Mouse (Mus musculus): ENCODE results near the gene Ccdc6. TPM values are rescaled to one million over a fixed set of nuclear protein-coding genes. Genes with fewer than 3 reads are reported as not detected.

Ccdc6 gene
- polyA plus RNA-seq, 1 experiment from 2014 or later, result 10.0 TPM

DNA sequence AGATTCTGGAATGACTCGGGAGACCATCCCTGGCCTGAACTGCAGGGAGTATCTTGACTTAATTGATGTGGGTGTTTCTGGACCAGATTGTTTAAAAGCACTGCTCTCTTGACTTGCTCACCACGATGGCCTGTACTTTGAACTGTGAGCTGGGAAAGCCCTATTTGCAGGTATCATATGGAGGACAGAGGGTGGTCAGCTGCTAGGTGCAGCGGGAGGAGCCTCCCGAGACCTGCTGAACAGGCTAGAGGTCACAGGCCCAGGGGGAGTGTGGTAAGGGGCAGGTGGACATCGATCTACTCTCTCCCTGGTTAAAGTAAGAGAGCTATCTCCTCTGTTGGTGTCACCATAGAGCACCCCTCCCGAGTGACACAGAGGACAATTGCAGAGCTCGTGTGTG lies 28.6 kb downstream of the Ccdc6 start:
- 55% methylated on average over 7 of the region's 7 CpGs for WGBS
- no peak for ATAC-seq (ENCODE audit: low FRiP score, low TSS enrichment)
- Histone ChIP-seq H3K27ac (replicated peaks) (no peak overlapping the region), H3K4me1 (replicated peaks; ENCODE audit: control insufficient read depth, insufficient read depth) (peaks cover 5% of the 10 kb centered on the region; the same call in 1 of the 2 replicates), H3K9ac (ENCODE audit: low read length) (no peak overlapping the region), H3K4me3 (ENCODE audit: low read depth, low read length) (no peak overlapping the region), H3K27me3 (ENCODE audit: control insufficient read depth, insufficient read depth, low read length) (no peaks in the 10 kb centered on the region), H3K4me2 (replicated peaks; ENCODE audit: low read depth) (no peak overlapping the region), H3K36me3 (ENCODE audit: control insufficient read depth, insufficient read depth, low read length) (no peaks in the 10 kb centered on the region), H3K9me3 (ENCODE audit: control insufficient read depth, low read length) (no peaks in the 10 kb centered on the region)
- no peak for TF ChIP-seq EP300 (optimal IDR thresholded peaks at IDR 0.05)
- TF ChIP-seq CTCF (IDR thresholded peaks at IDR 0.05; ENCODE audit: low read depth), result no peak
- DNase-seq (ENCODE audit: low spot score), result no peak

DNA sequence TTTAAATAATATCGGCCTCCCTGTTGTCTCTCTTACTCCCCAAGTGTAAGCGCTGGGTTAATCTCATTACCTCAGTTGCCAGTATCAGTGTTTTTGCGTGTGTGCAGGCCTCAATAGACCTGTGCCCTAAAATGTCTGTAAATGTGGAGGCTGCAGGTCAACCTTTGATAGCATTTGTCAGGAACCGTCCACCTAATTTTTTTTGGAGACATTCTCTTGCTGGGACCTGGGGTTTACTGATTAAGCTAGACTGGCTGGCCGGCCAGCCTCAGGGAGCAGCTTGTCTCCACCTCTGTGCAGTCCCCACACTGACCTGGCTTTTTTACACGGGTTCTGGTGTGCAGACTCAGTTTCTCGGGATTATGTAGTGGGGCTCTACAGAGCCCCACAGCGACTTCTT lies 30.4 kb downstream of the Ccdc6 start:
- ATAC-seq (ENCODE audit: low FRiP score, low TSS enrichment) (no peak), DNase-seq (ENCODE audit: low spot score) (no peak)
- TF ChIP-seq EP300 (optimal IDR thresholded peaks at IDR 0.05) (no peak), CTCF (IDR thresholded peaks at IDR 0.05; ENCODE audit: low read depth) (no peak)
- Histone ChIP-seq H3K27ac (replicated peaks) (no peak overlapping the region), H3K4me2 (replicated peaks; ENCODE audit: low read depth) (no peak overlapping the region), H3K9me3 (ENCODE audit: control insufficient read depth, low read length) (no peaks in the 10 kb centered on the region), H3K4me1 (replicated peaks; ENCODE audit: control insufficient read depth, insufficient read depth) (peaks cover 2% of the 10 kb centered on the region; the same call in 1 of the 2 replicates), H3K4me3 (ENCODE audit: low read depth, low read length) (no peak overlapping the region), H3K36me3 (ENCODE audit: control insufficient read depth, insufficient read depth, low read length) (no peaks in the 10 kb centered on the region), H3K9ac (ENCODE audit: low read length) (no peak overlapping the region), H3K27me3 (ENCODE audit: control insufficient read depth, insufficient read depth, low read length) (no peaks in the 10 kb centered on the region)
- 63% methylated on average over 8 of the region's 8 CpGs for WGBS

DNA sequence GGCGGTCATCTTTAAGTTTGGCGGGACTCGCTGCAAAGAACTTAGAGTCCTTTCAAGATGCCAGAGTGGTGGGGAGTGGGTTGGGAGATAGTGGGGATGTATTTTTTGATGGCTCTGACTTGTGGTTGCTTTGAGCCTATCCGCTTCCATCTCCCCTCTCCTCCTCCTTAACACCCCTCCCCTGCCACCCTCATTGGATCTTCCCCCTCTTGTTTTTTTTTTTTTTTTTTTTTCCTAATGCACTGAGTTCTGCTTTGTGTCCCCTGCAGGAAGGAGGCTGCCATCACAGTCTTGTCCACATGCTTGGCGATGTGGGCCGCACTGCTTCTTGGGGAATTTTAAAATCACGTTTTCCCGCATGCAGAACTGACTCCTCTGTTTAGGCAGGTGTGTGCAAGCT lies 31.5 kb downstream of the Ccdc6 start:
- Histone ChIP-seq H3K9me3 (ENCODE audit: control insufficient read depth, low read length) (no peaks in the 10 kb centered on the region), H3K4me2 (replicated peaks; ENCODE audit: low read depth) (no peak overlapping the region), H3K4me3 (ENCODE audit: low read depth, low read length) (no peak overlapping the region), H3K4me1 (replicated peaks; ENCODE audit: control insufficient read depth, insufficient read depth) (peaks cover 8% of the 10 kb centered on the region; the same call in 1 of the 2 replicates), H3K9ac (ENCODE audit: low read length) (no peak overlapping the region), H3K27me3 (ENCODE audit: control insufficient read depth, insufficient read depth, low read length) (no peaks in the 10 kb centered on the region), H3K36me3 (ENCODE audit: control insufficient read depth, insufficient read depth, low read length) (no peaks in the 10 kb centered on the region), H3K27ac (replicated peaks) (no peak overlapping the region)
- WGBS, result 91% methylated on average over 8 of the region's 8 CpGs
- DNase-seq (ENCODE audit: low spot score) (no peak), ATAC-seq (ENCODE audit: low FRiP score, low TSS enrichment) (no peak)
- TF ChIP-seq EP300 (optimal IDR thresholded peaks at IDR 0.05), result no peak
- TF ChIP-seq CTCF (IDR thresholded peaks at IDR 0.05; ENCODE audit: low read depth), result no peak

DNA sequence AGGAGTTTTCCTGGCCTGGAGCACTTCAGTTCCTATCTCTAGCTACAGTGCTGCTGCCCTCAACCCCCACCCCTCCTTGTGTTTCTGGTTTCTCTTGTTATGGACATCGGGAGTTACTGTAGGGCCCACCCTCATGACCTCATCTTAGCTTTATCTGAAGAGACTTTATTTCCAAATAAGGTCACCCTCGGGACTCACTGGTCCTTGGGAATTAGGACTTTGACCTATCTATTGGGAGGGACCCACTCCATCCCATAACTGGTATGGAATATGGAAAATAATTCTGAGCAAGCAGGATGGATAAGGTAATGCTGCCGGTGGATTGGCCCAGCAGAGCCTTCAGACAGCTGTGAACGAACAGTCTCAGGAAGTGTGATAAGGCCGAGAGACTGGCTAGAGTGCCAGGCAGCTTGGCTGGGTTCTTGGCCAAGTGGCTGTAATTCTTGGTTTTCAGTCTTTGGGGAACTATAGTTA lies 35.2 kb downstream of the Ccdc6 start:
- H3K4me1 ChIP-seq (replicated peaks; ENCODE audit: control insufficient read depth, insufficient read depth), result peaks cover 8% of the 10 kb centered on the region
- no peak overlapping the region for H3K4me2 ChIP-seq (replicated peaks; ENCODE audit: low read depth)
- peak overlapping the region; percentile 61 for H3K27ac ChIP-seq (replicated peaks)
- no peaks in the 10 kb centered on the region; the same call in 1 of the 2 replicates for H3K36me3 ChIP-seq (ENCODE audit: control insufficient read depth, insufficient read depth, low read length)
- ATAC-seq (ENCODE audit: low FRiP score, low TSS enrichment), result peak; percentile 81
- TF ChIP-seq CTCF (IDR thresholded peaks at IDR 0.05; ENCODE audit: low read depth) (no peak), EP300 (optimal IDR thresholded peaks at IDR 0.05) (no peak)
- no peak overlapping the region for H3K9ac ChIP-seq (ENCODE audit: low read length)
- DNase-seq (ENCODE audit: low spot score), result peak; percentile 27
- no peaks in the 10 kb centered on the region for H3K9me3 ChIP-seq (ENCODE audit: control insufficient read depth, low read length)
- WGBS, result 28% methylated on average over 5 of the region's 5 CpGs
- no peak overlapping the region for H3K4me3 ChIP-seq (ENCODE audit: low read depth, low read length)
- H3K27me3 ChIP-seq (ENCODE audit: control insufficient read depth, insufficient read depth, low read length), result no peaks in the 10 kb centered on the region

DNA sequence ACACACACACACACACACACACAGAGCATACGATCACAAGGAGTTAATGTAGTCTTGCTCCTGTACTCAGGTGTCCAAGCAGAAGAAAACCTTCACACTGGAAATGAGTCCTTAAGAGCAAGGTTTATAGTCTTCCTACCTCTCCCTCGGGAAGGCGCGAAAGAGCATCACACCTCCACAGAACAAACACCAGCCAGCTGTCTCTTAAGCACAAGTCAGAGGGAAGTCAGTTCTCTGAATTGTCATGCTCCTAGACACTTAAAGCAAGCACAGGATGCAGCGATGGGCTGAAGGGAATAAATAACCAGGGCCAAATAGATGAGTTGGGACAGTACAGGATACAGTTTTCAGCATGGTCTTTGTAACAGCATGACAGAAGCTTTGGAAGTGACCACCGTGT lies 35.8 kb downstream of the Ccdc6 start:
- TF ChIP-seq CTCF (IDR thresholded peaks at IDR 0.05; ENCODE audit: low read depth), result no peak
- TF ChIP-seq EP300 (optimal IDR thresholded peaks at IDR 0.05), result no peak
- no peaks in the 10 kb centered on the region for H3K27me3 ChIP-seq (ENCODE audit: control insufficient read depth, insufficient read depth, low read length)
- no peak overlapping the region for H3K9ac ChIP-seq (ENCODE audit: low read length)
- ATAC-seq (ENCODE audit: low FRiP score, low TSS enrichment) (0 out of 2 replicates have a peak, but pooled peaks have one; percentile 16), DNase-seq (ENCODE audit: low spot score) (no peak)
- H3K4me2 ChIP-seq (replicated peaks; ENCODE audit: low read depth), result no peak overlapping the region
- peak overlapping the region; percentile 26; the same call in 1 of the 2 replicates for H3K27ac ChIP-seq (replicated peaks)
- 47% methylated on average over 6 of the region's 6 CpGs for WGBS
- H3K4me1 ChIP-seq (replicated peaks; ENCODE audit: control insufficient read depth, insufficient read depth), result peaks cover 8% of the 10 kb centered on the region
- H3K36me3 ChIP-seq (ENCODE audit: control insufficient read depth, insufficient read depth, low read length), result no peaks in the 10 kb centered on the region; the same call in 1 of the 2 replicates
- H3K9me3 ChIP-seq (ENCODE audit: control insufficient read depth, low read length), result no peaks in the 10 kb centered on the region
- no peak overlapping the region for H3K4me3 ChIP-seq (ENCODE audit: low read depth, low read length)

DNA sequence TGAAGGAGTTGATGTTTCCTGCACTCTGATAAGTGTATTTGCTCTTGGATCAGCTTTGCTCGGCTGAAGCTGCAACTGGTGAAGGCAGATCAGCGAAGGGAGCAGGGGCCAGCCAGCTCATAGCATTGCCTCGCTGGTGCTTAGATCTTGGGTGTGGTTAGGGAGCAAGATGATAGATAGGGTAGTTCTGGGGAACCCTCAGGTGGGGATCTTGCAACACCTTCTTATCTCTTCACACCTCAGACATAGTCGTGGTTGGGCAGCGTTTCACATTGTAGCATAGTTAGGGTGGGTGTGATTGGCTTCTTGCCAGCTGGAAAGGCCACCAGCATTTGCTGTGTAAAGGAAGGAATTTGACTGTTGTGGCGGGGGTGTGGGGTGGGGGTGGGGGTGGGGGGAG lies 36.3 kb downstream of the Ccdc6 start:
- Histone ChIP-seq H3K4me1 (replicated peaks; ENCODE audit: control insufficient read depth, insufficient read depth) (peaks cover 8% of the 10 kb centered on the region), H3K9me3 (ENCODE audit: control insufficient read depth, low read length) (no peaks in the 10 kb centered on the region), H3K9ac (ENCODE audit: low read length) (no peak overlapping the region), H3K27ac (replicated peaks) (no peak overlapping the region), H3K36me3 (ENCODE audit: control insufficient read depth, insufficient read depth, low read length) (no peaks in the 10 kb centered on the region; the same call in 1 of the 2 replicates), H3K27me3 (ENCODE audit: control insufficient read depth, insufficient read depth, low read length) (no peaks in the 10 kb centered on the region), H3K4me3 (ENCODE audit: low read depth, low read length) (no peak overlapping the region), H3K4me2 (replicated peaks; ENCODE audit: low read depth) (no peak overlapping the region)
- DNase-seq (ENCODE audit: low spot score) (peak; percentile 46), ATAC-seq (ENCODE audit: low FRiP score, low TSS enrichment) (peak; percentile 50; the same call in 1 of the 2 replicates)
- 17% methylated on average over 6 of the region's 6 CpGs for WGBS
- TF ChIP-seq CTCF (IDR thresholded peaks at IDR 0.05; ENCODE audit: low read depth) (no peak), EP300 (optimal IDR thresholded peaks at IDR 0.05) (no peak)

Measured in stomach, postnatal 0 days (tissue).